Mouse (Mus musculus) small intestine, adult 2 months (tissue): Measurements from ENCODE around the gene Commd1. TPM values are rescaled to one million over a fixed set of nuclear protein-coding genes. Genes with fewer than 3 reads are reported as not detected.

ENCODE experiments used
- H3K27ac ChIP-seq: fragments of 200-500 bp; 2 replicates; pipeline ENCODE4 v1.5.1; 2012; ENCODE audit warnings: low read depth, low read length, control low read depth, inconsistent platforms; ENCODE audit not compliant: insufficient read depth
- H3K27me3 ChIP-seq: fragments of 200-500 bp; 2 replicates; pipeline ENCODE4 v1.6.1; 2012; ENCODE audit warnings: mild to moderate bottlenecking, moderate library complexity, low read length, inconsistent platforms; ENCODE audit not compliant: control insufficient read depth, insufficient read depth
- H3K36me3 ChIP-seq: fragments of 200-500 bp; 2 replicates; pipeline ENCODE4 v1.6.1; 2012; ENCODE audit warnings: mild to moderate bottlenecking, low read length, control low read depth, inconsistent platforms; ENCODE audit not compliant: control insufficient read depth, insufficient read depth
- H3K4me1 ChIP-seq: fragments of 200-500 bp; 2 replicates; pipeline ENCODE4 v1.6.1; 2012; ENCODE audit warnings: low read length, inconsistent platforms, mixed read lengths; ENCODE audit not compliant: control insufficient read depth, insufficient read depth, insufficient read length
- H3K4me3 ChIP-seq: fragments of 200-500 bp; 2 replicates; pipeline ENCODE4 v1.5.1; 2012; ENCODE audit warnings: low read depth, mild to moderate bottlenecking, control low read depth, inconsistent platforms, low read length, moderate library complexity
- CTCF ChIP-seq: fragments of 200-500 bp; IDR thresholded peaks from 2 replicates; pipeline ENCODE4 v1.5.1; 2012; ENCODE audit warnings: low read depth, mild to moderate bottlenecking, control low read depth, inconsistent platforms, low read length, moderate library complexity, mixed read lengths; ENCODE audit not compliant: insufficient replicate concordance, insufficient read length; ENCODE audit errors: extremely low read depth
- POLR2A ChIP-seq: fragments of 200-500 bp; IDR thresholded peaks from 2 replicates; pipeline ENCODE4 v1.6.1; 2012; ENCODE audit warnings: low read depth, mild to moderate bottlenecking, control low read depth, inconsistent platforms, low read length, moderate library complexity
- WGBS: fragments of 180-500 bp; shearing (Covaris S2); methylation state at CpG from one replicate; pipeline ENCODE4 v1.1.7; 2018; 5-methylcytosine and 5-hydroxymethylcytosine counted together
- polyA plus RNA-seq: library from polyadenylated mRNA; depleted of rRNA; stranded (reverse); fragments of >200 nt; gene quantifications from 2 replicates; pipeline ENCODE4 v1.2.3, GENCODE M21; 2012

Commd1 gene
- polyA plus RNA-seq, 1 experiment: 5.2 TPM

GRCm38 (mm10) chr11:22937716-22938316, 44.4 kb downstream of the Commd1 start:
- Histone ChIP-seq H3K27ac (no peak overlapping the region), H3K36me3 (no peaks in the 10 kb centered on the region), H3K4me1 (no peaks in the 10 kb centered on the region), H3K27me3 (no peaks in the 10 kb centered on the region), H3K4me3 (no peak overlapping the region)
- WGBS: 93% methylated on average over 4 of the region's 4 CpGs
- TF ChIP-seq POLR2A (no peak), CTCF (no peak)

- TF ChIP-seq CTCF: no peak
- TF ChIP-seq POLR2A: no peak
- Histone ChIP-seq H3K36me3 (no peaks in the 10 kb centered on the region), H3K27ac (no peak overlapping the region), H3K4me3 (no peak overlapping the region), H3K27me3 (no peaks in the 10 kb centered on the region), H3K4me1 (no peaks in the 10 kb centered on the region)
- 49% methylated on average over 5 of the region's 5 CpGs for WGBS
Observed at GRCm38 (mm10) chr11:22936446-22937125, 45.6 kb downstream of the Commd1 start.

GRCm38 (mm10) chr11:22932167-22932566, 50.0 kb downstream of the Commd1 start:
- Histone ChIP-seq H3K4me3 (no peak overlapping the region), H3K27me3 (no peaks in the 10 kb centered on the region), H3K27ac (no peak overlapping the region), H3K36me3 (no peaks in the 10 kb centered on the region), H3K4me1 (no peaks in the 10 kb centered on the region)
- TF ChIP-seq POLR2A (no peak), CTCF (no peak)

- H3K27me3 ChIP-seq: no peaks in the 10 kb centered on the region
- 95% methylated on average over 2 of the region's 2 CpGs for WGBS
- H3K36me3 ChIP-seq: no peaks in the 10 kb centered on the region
- TF ChIP-seq POLR2A (no peak), CTCF (no peak)
- no peaks in the 10 kb centered on the region for H3K4me1 ChIP-seq
- H3K27ac ChIP-seq: no peak overlapping the region
- H3K4me3 ChIP-seq: no peak overlapping the region
Observed at GRCm38 (mm10) chr11:22931320-22931905, 50.8 kb downstream of the Commd1 start.

GRCm38 (mm10) chr11:22930129-22930528, 52.1 kb downstream of the Commd1 start:
- Histone ChIP-seq H3K4me1 (no peaks in the 10 kb centered on the region), H3K36me3 (no peaks in the 10 kb centered on the region), H3K4me3 (no peak overlapping the region), H3K27ac (no peak overlapping the region), H3K27me3 (no peaks in the 10 kb centered on the region)
- WGBS: 75% methylated on average over 2 of the region's 2 CpGs
- TF ChIP-seq POLR2A: no peak
- no peak for TF ChIP-seq CTCF

GRCm38 (mm10) chr11:22928586-22929169, 53.5 kb downstream of the Commd1 start:
- H3K27ac ChIP-seq: no peak overlapping the region
- H3K27me3 ChIP-seq: no peaks in the 10 kb centered on the region
- TF ChIP-seq CTCF (no peak), POLR2A (no peak)
- no peaks in the 10 kb centered on the region for H3K36me3 ChIP-seq
- 77% methylated on average over 8 of the region's 8 CpGs for WGBS
- no peaks in the 10 kb centered on the region for H3K4me1 ChIP-seq
- no peak overlapping the region for H3K4me3 ChIP-seq

- Histone ChIP-seq H3K27me3 (no peaks in the 10 kb centered on the region), H3K4me3 (no peak overlapping the region), H3K4me1 (no peaks in the 10 kb centered on the region), H3K27ac (no peak overlapping the region), H3K36me3 (no peaks in the 10 kb centered on the region)
- WGBS: 97% methylated on average over 2 of the region's 2 CpGs
- TF ChIP-seq POLR2A (no peak), CTCF (no peak)
Observed at GRCm38 (mm10) chr11:22923606-22924005, 58.6 kb downstream of the Commd1 start.
